Mouse (Mus musculus): ENCODE results near the gene Fam171a2.
"Not testable (repeated sequence)": the region's sequence is repeated elsewhere in the genome, so short reads cannot be mapped to it uniquely, and the experiment has no call there.

Gene Fam171a2

GRCm38 (mm10) chr11:102411061-102411460 lies 36.4 kb downstream of the Fam171a2 start:
- DNase-seq (ENCODE audit: low read depth, low spot score): no peak

GRCm38 (mm10) chr11:102410345-102410744 lies 37.1 kb downstream of the Fam171a2 start:
- not testable (repeated sequence) for DNase-seq (ENCODE audit: low read depth, low spot score)

GRCm38 (mm10) chr11:102409795-102410330 lies 37.6 kb downstream of the Fam171a2 start:
- no peak for DNase-seq (ENCODE audit: low read depth, low spot score)

DNA sequence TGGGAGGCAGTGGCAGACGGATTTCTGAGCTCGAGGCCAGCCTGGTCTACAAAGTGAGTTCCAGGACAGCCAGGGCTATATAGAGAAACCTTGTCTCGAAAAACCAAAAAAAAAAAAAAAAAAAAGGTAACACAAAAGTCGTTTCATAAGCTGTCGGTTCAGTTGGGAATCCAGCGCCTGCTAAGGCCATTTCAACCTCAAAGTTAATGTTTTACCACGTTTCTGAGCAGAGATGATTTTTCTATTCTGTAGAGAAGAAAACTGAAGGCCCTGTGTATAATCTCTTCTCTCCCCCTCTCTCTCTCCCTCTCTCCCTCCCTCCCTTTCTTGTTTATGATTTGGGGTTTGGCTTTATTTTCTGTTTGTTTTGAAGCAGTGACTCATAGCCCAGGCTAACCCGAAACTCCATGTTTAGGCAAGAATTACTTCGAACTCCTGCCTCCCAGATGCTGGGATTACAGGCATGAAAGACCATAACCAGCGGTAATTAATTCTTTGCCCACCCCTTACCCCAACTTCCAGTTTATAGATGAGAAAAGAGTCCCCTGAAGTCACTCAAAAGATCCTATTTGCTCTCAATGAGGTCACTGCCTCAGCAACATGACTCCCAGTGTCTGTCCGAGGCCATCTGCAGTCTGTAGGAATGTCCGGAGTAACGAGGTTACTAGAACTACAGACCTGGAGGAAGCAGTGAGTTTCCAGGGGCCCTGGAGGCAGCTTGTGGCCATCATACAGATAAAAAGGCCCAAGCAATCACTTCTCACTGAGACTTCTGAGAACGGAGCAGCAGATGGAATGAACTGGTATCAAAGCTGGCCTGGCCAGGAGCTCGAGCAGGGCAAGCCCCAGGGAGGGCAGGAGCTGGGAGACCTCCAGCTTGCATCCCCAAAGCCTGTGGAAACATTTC lies 38.3 kb downstream of the Fam171a2 start:
- no peak for DNase-seq (ENCODE audit: low read depth, low spot score)

DNA sequence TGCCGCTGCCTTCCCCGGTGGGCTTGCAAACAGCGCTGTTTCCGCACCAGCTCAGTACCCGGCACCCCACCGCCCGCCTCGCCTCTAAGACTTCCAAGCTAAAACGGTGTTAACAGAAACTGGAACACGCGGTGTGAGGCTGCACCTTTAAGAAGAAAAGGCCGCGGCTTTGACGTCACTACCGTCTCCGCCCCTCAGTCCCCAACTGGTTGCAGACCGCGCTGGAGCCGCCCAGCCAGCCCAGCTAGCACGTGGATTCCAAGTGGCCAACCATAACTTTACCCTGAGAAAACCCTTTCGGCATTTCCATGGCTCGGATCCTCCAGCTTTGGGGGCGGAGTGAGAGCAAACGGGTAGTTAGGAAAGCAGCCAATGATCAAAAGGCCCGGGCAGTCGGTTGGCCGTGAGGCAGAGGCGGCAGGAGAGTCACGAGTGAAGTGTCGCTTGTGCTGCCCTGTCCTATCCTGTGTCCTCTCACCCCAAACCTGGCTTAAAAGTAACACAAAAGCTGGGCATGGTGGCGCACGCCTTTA lies 39.1 kb downstream of the Fam171a2 start:
- peak; percentile 99 for DNase-seq (ENCODE audit: low read depth, low spot score)

DNA sequence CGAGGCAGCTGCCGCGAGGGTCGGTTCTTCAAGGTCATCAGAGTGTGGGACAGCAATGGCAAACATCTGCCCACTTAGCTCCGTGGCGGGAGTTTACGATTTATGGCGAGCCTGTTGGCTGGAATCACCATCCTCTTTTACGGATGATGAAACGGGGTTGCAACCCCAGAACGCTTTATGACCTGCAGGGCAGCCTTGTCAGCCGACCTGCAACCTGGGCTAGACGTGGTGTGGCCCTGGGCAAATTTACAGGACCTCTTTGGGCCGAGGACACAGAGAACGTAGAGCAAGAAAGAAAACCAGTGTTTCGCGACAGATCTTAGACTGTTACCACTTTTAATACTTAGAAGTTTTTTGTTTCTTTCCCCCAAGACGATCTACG lies 39.7 kb downstream of the Fam171a2 start, which contains the start of gene Slc25a39:
TSS of gene Slc25a39 (minus strand) at position 113 of the 382 bp plus-strand sequence.
- no peak for DNase-seq (ENCODE audit: low read depth, low spot score)

DNA sequence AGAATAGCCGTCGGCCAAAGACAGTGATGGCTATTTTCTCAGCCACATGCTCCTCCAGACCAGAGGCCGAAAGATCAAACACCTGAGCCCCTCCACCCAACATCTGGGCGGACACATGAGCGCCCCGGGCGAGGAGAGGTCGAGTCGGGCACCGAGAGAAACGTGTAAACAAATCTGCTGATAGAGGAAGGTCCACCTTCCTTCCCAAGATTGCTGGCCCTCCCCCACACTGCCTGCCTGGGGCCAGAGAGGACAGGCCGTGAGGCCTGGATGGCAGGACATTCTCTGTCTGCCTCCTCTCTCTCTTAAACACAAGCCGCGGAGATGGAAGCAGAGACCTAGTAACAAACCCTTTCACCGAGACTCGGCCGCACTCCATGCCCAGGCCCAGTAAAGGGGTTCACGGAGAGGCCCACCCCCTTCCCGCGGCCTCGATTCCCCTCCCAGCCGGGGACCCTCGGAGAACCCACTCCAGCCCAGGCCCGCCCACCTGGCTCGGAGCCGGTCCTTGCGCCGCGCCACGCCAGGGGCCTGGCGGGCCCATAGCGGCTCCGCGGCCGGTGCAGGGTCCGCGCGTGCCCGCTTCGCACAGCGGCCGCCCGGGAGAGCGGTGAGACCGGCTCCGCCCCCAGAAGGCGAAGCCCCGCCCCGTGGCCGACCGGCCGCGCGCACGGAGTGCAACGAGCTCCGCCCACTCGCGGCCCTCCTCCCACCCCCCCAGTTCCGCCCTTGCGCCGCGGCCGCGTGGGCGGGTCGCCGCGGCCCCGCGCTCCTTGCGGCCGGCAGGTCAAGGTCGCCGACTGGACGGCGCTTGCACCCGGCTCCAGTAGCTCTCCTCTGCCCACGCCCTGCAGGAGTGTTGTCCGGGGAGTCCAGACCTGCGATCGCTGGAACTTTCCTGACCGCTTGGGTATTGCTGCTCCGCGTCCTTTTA lies 40.3 kb downstream of the Fam171a2 start:
- peak; percentile 94 for DNase-seq (ENCODE audit: low read depth, low spot score)

DNA sequence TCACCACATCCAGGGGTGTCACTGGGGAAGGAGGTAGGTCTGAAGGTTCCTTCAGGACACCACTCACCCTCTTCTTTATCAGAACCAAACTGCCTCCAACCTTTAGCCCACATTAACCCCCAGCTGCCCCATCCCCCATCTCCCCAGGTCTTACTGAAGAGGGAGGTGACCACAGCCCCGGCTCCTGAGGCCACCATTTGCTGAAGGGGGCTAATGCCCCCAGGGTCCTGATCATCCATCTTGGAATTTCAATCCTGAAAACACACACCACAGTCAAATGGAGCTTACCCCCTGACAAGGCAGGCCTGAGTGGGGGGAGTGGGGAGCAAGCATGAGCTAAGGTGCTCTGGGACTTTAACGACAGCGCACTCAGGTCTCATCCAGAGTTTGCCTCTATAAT lies 41.1 kb downstream of the Fam171a2 start:
- DNase-seq (ENCODE audit: low read depth, low spot score): no peak

DNA sequence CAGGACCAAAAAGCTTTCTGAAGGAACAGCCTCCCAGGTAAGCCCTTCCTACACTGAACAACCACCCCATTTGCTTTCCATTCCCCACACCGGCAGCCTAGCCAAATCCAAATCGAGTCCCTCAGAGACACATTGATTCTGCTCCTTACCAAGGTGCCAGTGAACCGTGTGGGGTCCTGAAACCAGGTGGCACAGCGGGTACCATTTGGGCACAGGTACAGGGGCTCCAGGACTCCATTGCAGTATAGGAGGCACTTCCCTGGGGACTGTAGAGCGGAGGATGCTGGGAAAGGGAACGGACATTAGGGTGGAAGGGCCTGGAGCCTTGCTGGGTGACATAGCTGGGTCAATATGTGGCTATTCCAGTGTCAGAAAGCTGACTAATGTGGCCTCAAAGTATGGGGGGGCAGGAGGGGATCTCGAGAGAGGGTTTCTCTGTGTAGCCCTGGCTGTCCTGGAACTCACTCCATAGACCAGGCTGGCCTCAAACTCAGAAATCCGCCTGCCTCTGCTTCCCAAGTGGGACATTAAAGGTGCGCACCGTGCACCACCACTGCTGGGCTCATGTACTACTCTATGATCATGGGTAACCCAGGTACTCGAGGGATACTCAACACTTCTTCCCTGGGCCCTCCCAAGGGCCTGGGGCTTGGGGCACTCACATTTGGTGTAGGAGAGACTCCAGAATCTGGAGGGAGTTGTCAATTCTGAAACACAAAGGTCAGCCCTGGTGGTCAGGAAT lies 41.8 kb downstream of the Fam171a2 start:
- no peak for DNase-seq (ENCODE audit: low read depth, low spot score)

DNA sequence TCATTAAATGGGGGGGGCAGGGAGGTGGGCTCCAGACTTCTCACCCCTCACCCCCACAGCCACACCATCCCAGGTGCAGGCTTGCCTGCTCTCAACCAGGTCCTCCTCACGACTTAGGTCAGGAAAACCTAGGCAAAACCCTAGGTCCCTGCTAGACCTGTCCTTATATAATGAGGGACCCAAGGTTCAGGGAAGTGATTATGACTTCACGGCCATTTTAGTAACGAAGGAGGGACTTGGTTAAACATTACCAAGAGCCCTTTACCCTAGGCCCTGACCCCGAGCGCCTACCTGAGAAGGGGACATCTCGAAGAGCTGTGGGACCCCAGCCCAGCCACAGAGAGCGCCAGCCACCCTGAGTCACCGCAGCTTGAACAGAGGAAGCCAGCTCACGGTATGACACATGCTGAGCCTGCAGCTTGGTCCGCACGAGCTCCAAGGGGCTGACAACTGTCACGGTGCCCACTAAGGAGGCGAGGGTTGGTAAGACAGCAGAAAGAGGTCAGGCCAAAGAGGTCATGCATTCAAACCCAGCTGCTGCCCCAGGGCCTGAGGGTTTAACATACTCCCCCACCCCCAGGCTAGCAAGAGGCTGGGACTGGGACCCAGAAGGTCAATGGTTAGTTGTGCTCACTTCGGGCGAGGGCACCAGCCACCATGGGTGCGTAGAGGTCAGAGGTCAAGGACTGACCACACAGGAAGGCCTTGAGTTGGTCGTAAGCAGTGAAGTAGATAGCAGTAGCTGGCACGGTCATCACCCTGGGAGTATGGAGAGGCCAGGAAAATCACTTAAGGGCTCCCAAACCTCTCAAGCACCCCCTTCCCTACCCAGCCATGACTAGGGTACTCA lies 43.1 kb downstream of the Fam171a2 start:
- no peak for DNase-seq (ENCODE audit: low read depth, low spot score)

DNA sequence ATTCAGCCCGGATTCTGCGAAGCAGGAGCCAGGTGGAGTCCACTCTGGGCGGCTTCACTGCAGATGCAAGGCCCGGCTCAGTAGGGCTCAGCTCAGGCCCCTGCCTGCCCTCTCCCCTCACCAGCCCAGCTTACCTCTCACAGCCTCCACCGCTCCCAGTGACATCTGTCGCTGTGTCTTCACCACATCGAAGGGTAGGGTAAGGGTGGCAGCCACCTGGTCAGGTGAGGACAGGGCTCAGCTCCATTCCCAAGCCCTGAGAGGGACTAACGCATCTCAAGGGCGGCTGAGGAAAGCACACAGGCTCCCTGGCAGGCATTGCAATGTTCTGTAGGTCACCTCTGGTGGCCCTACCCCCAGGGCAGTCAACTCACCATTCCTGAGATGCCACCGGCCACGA lies 43.8 kb downstream of the Fam171a2 start:
- DNase-seq (ENCODE audit: low read depth, low spot score): no peak

DNA sequence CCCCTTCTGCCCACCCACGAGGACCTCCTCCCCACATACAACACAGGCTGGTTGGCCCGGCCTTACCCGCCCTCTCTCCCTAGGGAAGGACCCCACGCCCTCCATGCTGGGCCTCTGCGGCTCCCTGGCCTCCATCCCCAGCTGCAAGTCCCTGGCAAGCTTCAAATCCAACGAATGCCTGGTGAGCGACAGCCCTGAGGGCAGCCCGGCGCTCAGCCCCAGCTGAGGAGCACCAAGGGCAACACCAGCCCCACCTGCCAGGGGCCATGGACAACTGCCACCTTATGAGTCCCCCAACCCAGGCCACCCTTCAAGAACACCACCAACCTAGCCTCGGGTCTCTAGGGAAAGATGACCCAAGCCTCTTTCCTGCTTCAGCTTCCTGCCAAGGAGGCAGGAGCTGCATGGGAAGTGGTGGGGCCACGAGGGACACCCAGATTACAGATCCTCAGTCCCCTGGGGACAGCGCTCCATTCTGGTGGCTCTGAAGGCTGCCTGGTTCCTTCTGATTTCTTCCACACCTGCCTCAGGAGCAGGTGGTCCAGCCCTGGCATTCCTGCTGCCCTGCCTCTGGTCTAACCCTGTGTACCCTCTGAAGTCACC lies 45.5 kb downstream of the Fam171a2 start:
- DNase-seq (ENCODE audit: low read depth, low spot score): no peak

- no peak for DNase-seq (ENCODE audit: low read depth, low spot score)
Measured at GRCm38 (mm10) chr11:102400513-102401084, 46.9 kb downstream of the Fam171a2 start.

- no peak for DNase-seq (ENCODE audit: low read depth, low spot score)
Measured at GRCm38 (mm10) chr11:102399610-102400072, 47.8 kb downstream of the Fam171a2 start.

DNA sequence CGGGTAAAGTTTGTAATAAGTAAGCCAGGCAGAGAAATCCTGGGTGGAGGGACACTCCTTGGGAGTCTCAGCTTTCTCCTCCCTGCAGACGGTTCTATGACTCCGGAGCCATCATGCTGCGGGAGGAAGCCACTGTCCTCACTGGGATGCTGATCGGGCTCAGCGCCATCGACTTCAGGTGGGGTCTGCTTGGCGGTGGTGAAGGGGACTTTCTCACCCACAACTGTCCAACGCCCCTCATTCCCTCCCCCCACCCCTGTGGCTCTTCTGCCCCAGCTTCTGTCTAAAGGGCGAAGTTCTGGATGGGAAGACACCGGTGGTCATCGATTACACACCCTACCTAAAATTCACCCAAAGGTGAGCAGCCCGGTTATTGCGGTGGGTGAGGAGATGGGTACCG lies 48.4 kb downstream of the Fam171a2 start:
- no peak for DNase-seq (ENCODE audit: low read depth, low spot score)

GRCm38 (mm10) chr11:102398007-102398825 lies 49.3 kb downstream of the Fam171a2 start:
- no peak for DNase-seq (ENCODE audit: low read depth, low spot score)

DNA sequence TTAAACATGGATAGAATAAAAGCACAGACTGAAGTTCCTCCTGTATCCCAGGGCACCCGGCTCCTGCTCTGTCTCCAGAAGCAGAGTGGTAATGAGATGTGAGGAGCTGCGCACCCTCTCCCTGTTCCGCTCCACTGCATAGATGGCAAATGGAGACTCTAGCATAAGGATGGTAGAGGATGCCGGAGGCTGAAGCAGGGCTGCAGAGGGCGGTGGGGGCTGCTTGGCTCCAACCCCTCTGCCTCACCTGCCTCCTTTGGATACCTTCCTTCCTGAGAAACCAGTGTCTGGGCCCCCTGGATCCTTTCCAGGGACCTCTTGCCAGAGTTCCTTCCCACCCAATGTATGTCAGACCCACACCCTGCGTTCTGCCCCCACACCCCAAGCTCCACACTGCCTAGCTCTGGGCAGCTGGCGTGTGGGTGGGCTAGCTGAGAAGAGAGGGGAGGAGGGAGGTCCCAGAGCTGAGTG lies 50.8 kb downstream of the Fam171a2 start:
- DNase-seq (ENCODE audit: low read depth, low spot score): no peak

GRCm38 (mm10) chr11:102396263-102396662 lies 51.2 kb downstream of the Fam171a2 start:
- no peak for DNase-seq (ENCODE audit: low read depth, low spot score)

Measured in mesoderm, embryonic 11.5 days (tissue).